Mouse (Mus musculus) forebrain, embryonic 14.5 days (tissue): ENCODE measurements around the gene Sec24b. TPM values are rescaled to one million over a fixed set of nuclear protein-coding genes. Genes with fewer than 3 reads are reported as not detected.

Experiments used
- polyA plus RNA-seq: library from polyadenylated mRNA; unstranded; fragments of >200 nt; fragmentation: Nextera tagmentation; extraction: Ambion mirVana; gene quantifications from 2 replicates; pipeline ENCODE4 v1.2.1, GENCODE M21; 2014

Gene Sec24b
- polyA plus RNA-seq, 1 experiment from 2014 or later, result 23.8 TPM

Other genes with a start within 250 kb of the Sec24b start
- 0.28 TPM in 1 of 2 replicates, not detected in the other for gene Rrh, start 239.0 kb downstream of the Sec24b start, polyA plus RNA-seq
- 25.0 and 28.1 TPM in 2 replicates for gene Gar1, start 230.2 kb downstream of the Sec24b start, polyA plus RNA-seq
- gene Cfi, start 225.7 kb downstream of the Sec24b start, polyA plus RNA-seq, result 0.14 and 0.22 TPM in 2 replicates
- 38.6 TPM in 2 replicates for gene Pla2g12a, start 182.9 kb downstream of the Sec24b start, polyA plus RNA-seq
- 39.4 and 42.3 TPM in 2 replicates for gene Casp6, start 160.1 kb downstream of the Sec24b start, polyA plus RNA-seq
- 6.6 and 7.8 TPM in 2 replicates for gene Mcub, start 91.3 kb downstream of the Sec24b start, polyA plus RNA-seq
- 2.5 and 3.4 TPM in 2 replicates for gene Col25a1, start 69.9 kb upstream of the Sec24b start, polyA plus RNA-seq